Mouse (Mus musculus) kidney, adult 9 months (tissue): ENCODE data around the gene Lbr.
A peak's percentile ranks its signal among the peaks of the same experiment; 100 is the strongest.

Experiments used
- DNase-seq: peaks from one replicate; pipeline ENCODE4 v3.0.0; 2022

Lbr gene

GRCm38 (mm10) chr1:181842781-181843180 is at the start of gene Lbr:
Lbr (minus strand) TSS chr1:181843046.
- DNase-seq, result no peak

GRCm38 (mm10) chr1:181889670-181890069 is 46.8 kb upstream of the Lbr start:
- DNase-seq, result no peak

- peak; percentile 87 for DNase-seq
These were observed 46.0 kb upstream of the Lbr start for GRCm38 (mm10) chr1:181888801-181889200.

GRCm38 (mm10) chr1:181881532-181881931 is 38.7 kb upstream of the Lbr start:
- peak; percentile 73 for DNase-seq

GRCm38 (mm10) chr1:181880752-181881325 is 38.0 kb upstream of the Lbr start:
- no peak for DNase-seq

GRCm38 (mm10) chr1:181878436-181878835 is 35.6 kb upstream of the Lbr start:
- no peak for DNase-seq

GRCm38 (mm10) chr1:181877088-181877487 is 34.2 kb upstream of the Lbr start:
- DNase-seq, result no peak

GRCm38 (mm10) chr1:181876656-181877055 is 33.8 kb upstream of the Lbr start:
- DNase-seq, result no peak

GRCm38 (mm10) chr1:181873086-181873920 is 30.5 kb upstream of the Lbr start:
- no peak for DNase-seq

GRCm38 (mm10) chr1:181872639-181873038 is 29.8 kb upstream of the Lbr start:
- no peak for DNase-seq

- no peak for DNase-seq
These were observed 23.8 kb upstream of the Lbr start for GRCm38 (mm10) chr1:181866429-181867280.

- no peak for DNase-seq
These were observed 23.0 kb upstream of the Lbr start for GRCm38 (mm10) chr1:181865863-181866216.

- DNase-seq, result no peak
These were observed 22.4 kb upstream of the Lbr start for GRCm38 (mm10) chr1:181864971-181865862.

GRCm38 (mm10) chr1:181863431-181863830 is 20.6 kb upstream of the Lbr start:
- DNase-seq, result no peak

GRCm38 (mm10) chr1:181862676-181863374 is 20.0 kb upstream of the Lbr start:
- peak; percentile 77 for DNase-seq

GRCm38 (mm10) chr1:181861181-181861902 is 18.5 kb upstream of the Lbr start:
- no peak for DNase-seq

- DNase-seq, result peak; percentile 87
These were observed 17.8 kb upstream of the Lbr start for GRCm38 (mm10) chr1:181860659-181861058.

GRCm38 (mm10) chr1:181856329-181856728 is 13.5 kb upstream of the Lbr start:
- DNase-seq, result no peak

- no peak for DNase-seq
These were observed 12.0 kb upstream of the Lbr start for GRCm38 (mm10) chr1:181854829-181855228.

GRCm38 (mm10) chr1:181853081-181853736 is 10.4 kb upstream of the Lbr start:
- DNase-seq, result peak; percentile 43

- peak; percentile 46 for DNase-seq
These were observed 9.6 kb upstream of the Lbr start for GRCm38 (mm10) chr1:181852466-181852865.
